Mouse (Mus musculus): ENCODE measurements at regions not wholly inside any gene's neighbourhood (a gene's known extent, or its start where the extent isn't known, plus 50 kb on each side); places are given as distances from the start of the nearest gene placed in this dataset.

DNA sequence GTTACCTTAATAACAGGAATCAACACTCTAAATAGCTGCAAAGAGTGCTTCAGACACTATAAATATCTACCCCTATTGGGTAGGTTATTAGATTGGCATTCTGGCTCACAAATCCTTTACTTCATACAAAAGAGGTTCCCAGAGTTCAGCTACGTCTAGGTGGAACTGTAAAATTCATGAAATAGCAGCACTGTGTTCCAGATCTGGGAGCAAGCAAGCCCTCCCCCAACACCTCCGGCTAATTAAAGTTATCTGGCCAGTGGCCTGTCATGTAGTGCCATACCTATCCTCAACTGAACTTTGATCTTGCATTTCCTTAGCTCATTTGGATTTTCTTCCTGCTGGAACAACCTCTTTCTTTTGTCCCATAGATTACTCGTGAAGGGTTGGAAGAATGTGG lies 75.4 kb upstream of the Ppp2r3a start:
- Histone ChIP-seq H3K36me3 (ENCODE audit: control insufficient read depth, insufficient read depth, low read length) (no peaks in the 10 kb centered on the region), H3K4me1 (ENCODE audit: control insufficient read depth, insufficient read depth, low read length) (no peaks in the 10 kb centered on the region), H3K9ac (ENCODE audit: low read length) (no peak overlapping the region), H3K4me3 (ENCODE audit: low read depth, low read length) (no peak overlapping the region), H3K27ac (ENCODE audit: low read depth, low read length) (no peak overlapping the region), H3K9me3 (replicated peaks; ENCODE audit: control insufficient read depth, low read length) (no peaks in the 10 kb centered on the region), H3K4me2 (ENCODE audit: low read length) (no peak overlapping the region), H3K27me3 (replicated peaks; ENCODE audit: control insufficient read depth, insufficient read depth, low read length) (no peaks in the 10 kb centered on the region)
- ATAC-seq (no peak), DNase-seq (ENCODE audit: low spot score) (no peak)
- 36% methylated on average over 3 of the region's 3 CpGs for WGBS

DNA sequence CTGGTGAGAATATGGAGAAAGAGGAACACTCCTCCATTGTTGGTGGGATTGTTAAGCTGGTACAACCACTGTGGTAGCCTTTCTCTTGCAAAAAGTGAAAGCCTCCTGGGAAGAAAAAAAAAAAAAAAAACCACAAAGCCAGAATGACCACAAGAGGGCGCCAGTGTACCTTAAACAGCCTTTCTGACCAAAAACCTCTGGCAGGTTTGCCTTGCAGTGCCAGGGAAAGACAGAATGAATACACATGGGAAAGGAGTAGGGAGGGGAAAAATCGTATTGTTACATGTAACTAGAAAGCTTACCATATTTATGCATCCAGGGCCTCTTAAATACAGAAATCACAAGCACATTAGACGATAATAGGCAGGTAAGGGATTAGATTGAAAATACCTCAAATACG lies 62.4 kb upstream of the Ppp2r3a start:
- H3K9me3 ChIP-seq (replicated peaks; ENCODE audit: control insufficient read depth, low read length), result no peaks in the 10 kb centered on the region
- H3K4me3 ChIP-seq (ENCODE audit: low read depth, low read length), result no peak overlapping the region
- H3K9ac ChIP-seq (ENCODE audit: low read length), result no peak overlapping the region
- ATAC-seq, result no peak
- no peaks in the 10 kb centered on the region for H3K36me3 ChIP-seq (ENCODE audit: control insufficient read depth, insufficient read depth, low read length)
- 37% methylated on average over 4 of the region's 4 CpGs for WGBS
- DNase-seq (ENCODE audit: low spot score), result peak; percentile 89
- H3K4me2 ChIP-seq (ENCODE audit: low read length), result no peak overlapping the region
- no peaks in the 10 kb centered on the region for H3K4me1 ChIP-seq (ENCODE audit: control insufficient read depth, insufficient read depth, low read length)
- no peak overlapping the region for H3K27ac ChIP-seq (ENCODE audit: low read depth, low read length)
- H3K27me3 ChIP-seq (replicated peaks; ENCODE audit: control insufficient read depth, insufficient read depth, low read length), result no peaks in the 10 kb centered on the region

DNA sequence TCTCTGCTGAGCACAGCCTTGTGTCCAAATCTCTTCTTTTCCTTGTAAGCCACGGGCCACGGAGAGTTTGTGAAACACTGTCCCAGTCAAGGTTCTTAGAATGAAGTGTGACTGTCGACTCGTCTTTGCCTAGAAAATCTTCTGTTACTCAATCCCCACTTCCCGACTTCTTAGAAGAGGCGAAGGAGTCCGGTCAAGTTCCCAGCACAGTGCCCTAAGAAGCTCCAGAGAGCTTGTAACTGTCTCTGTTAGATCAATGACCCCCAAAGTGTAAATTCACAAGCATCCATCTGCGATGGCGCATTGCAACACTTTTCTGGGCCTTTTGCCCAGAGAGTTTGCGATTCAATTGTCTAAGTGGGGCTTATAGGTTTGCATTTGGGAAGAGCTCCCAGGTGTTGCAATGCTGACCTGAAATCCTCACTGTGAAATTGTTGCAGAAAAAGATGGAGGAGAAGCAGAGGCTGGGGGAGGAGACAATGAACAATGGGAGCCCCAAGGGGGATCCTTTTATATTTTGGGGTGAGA lies 54.9 kb upstream of the Ppp2r3a start:
- Histone ChIP-seq H3K36me3 (ENCODE audit: control insufficient read depth, insufficient read depth, low read length) (no peaks in the 10 kb centered on the region), H3K27ac (ENCODE audit: low read depth, low read length) (no peak overlapping the region), H3K9me3 (replicated peaks; ENCODE audit: control insufficient read depth, low read length) (no peaks in the 10 kb centered on the region), H3K4me3 (ENCODE audit: low read depth, low read length) (no peak overlapping the region), H3K27me3 (replicated peaks; ENCODE audit: control insufficient read depth, insufficient read depth, low read length) (no peaks in the 10 kb centered on the region), H3K4me2 (ENCODE audit: low read length) (no peak overlapping the region), H3K9ac (ENCODE audit: low read length) (no peak overlapping the region), H3K4me1 (ENCODE audit: control insufficient read depth, insufficient read depth, low read length) (no peaks in the 10 kb centered on the region)
- 88% methylated on average over 10 of the region's 10 CpGs for WGBS
- no peak for DNase-seq (ENCODE audit: low spot score)
- ATAC-seq, result no peak

DNA sequence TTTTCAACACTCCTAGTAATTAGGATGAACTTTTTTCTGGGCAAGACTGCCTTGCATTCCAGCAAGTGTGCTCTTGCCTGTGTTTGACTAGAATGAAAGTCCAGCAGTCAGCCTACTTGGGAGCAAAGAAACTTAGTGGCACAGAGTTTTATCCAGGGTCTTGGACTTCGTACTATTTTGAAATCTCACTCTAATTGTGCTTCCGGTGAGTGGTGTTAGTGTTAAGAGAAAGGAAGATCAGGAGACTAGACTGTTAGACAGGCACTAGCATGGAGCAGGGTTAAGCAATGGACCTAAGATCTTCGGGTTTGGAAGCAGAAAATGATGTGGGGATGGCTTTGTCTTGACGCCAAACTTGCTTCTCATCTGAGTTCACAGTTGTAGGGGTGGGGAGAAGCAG lies 54.1 kb upstream of the Ppp2r3a start:
- Histone ChIP-seq H3K4me3 (ENCODE audit: low read depth, low read length) (no peak overlapping the region), H3K9me3 (replicated peaks; ENCODE audit: control insufficient read depth, low read length) (no peaks in the 10 kb centered on the region), H3K27me3 (replicated peaks; ENCODE audit: control insufficient read depth, insufficient read depth, low read length) (no peaks in the 10 kb centered on the region), H3K4me2 (ENCODE audit: low read length) (no peak overlapping the region), H3K9ac (ENCODE audit: low read length) (no peak overlapping the region), H3K4me1 (ENCODE audit: control insufficient read depth, insufficient read depth, low read length) (no peaks in the 10 kb centered on the region), H3K36me3 (ENCODE audit: control insufficient read depth, insufficient read depth, low read length) (no peaks in the 10 kb centered on the region), H3K27ac (ENCODE audit: low read depth, low read length) (no peak overlapping the region)
- no peak for DNase-seq (ENCODE audit: low spot score)
- no peak for ATAC-seq
- WGBS, result 87% methylated on average over 4 of the region's 4 CpGs
